Mouse (Mus musculus): Measurements from ENCODE around the gene Ifngr2. TPM values are rescaled to one million over a fixed set of nuclear protein-coding genes. Genes with fewer than 3 reads are reported as not detected.
A peak's percentile ranks its signal among the peaks of the same experiment; 100 is the strongest.

Gene Ifngr2
- polyA plus RNA-seq, 1 experiment from 2014 or later = 31.3 TPM

DNA sequence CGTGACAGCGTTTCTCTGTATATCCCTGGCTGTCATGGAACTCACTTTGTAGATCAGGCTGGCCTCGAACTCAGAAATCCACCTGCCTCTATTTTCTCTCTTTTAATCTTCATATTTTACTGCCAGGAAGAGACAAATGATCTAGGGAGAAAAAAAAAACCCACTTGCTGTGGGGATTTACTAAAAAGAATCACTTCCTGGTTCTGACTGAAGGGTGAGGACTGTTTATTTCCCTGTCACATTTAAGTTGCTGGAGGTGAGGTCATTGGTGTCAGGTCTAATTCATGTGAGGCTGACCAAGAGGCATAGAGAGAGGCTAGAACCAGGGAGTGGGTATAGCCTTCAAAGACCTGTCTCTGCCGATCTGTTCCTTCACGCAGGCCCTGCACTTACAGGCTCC lies 2.7 kb downstream of the Ifngr2 start:
- ChIA-PET POLR2A (no interaction called here), CTCF (no interaction called here)

DNA sequence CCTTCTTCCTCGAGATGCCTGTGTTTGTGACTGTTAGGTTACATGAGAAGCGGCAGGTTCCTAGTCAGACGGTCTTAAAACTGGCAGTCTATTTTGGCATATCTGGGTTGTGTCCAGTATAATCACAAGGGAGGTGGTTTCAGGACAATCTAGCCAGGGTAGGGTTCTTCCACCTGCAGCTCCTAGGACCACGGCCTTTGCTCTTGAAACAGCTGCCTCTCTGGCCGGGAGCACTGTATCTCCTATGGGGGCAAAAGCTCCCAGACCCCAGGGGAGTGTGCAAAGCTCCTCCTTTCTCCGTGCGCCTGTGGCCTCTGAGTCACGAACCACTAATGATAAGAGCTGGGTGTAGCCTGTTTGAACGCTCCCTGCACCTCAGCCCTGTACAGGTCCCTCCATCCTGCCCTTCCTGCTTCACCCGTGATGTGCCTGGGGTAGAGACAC lies 4.2 kb downstream of the Ifngr2 start:
- ChIA-PET CTCF (no interaction called here), POLR2A (no interaction called here)
- DNase-seq (ENCODE audit: low read depth, low spot score) = no peak
- no peaks in the 10 kb centered on the region for H3K27me3 ChIP-seq
- in situ Hi-C loops (cut with MboI; ENCODE audit: low pct_unique_long_range_greater_than_20kb) = no loop called here
- no peak for TF ChIP-seq CTCF (IDR thresholded peaks at IDR 0.05)
- no peak for ATAC-seq

More for the DNA sequence above, 2.7 kb downstream of the Ifngr2 start:
- H3K27me3 ChIP-seq = no peaks in the 10 kb centered on the region
- ATAC-seq (no peak), DNase-seq (ENCODE audit: low read depth, low spot score) (no peak)
- in situ Hi-C loops (cut with MboI; ENCODE audit: low pct_unique_long_range_greater_than_20kb) = no loop called here
- TF ChIP-seq CTCF (IDR thresholded peaks at IDR 0.05) = no peak

DNA sequence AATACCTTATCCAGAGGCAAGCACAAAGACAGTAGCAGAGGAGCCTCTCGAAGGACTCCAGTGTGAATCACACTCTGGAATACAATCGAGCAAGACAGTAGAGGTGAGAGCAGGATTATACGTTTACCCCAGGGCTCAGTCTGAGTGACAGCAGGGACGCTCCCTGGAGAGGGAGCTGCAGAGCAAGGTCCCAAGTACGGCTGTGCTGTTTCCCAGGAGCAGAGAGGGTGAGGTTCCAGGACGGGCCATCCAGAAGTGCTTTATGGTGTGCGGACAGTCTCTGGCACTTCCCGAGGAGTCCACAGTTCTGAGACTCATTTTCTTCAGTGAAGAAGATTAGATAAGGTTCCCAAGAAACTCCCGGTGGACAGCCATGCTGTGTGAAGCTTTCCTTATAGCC lies 5.2 kb downstream of the Ifngr2 start:
- DNase-seq (ENCODE audit: low read depth, low spot score) = no peak
- CTCF ChIA-PET = no interaction called here
- no peak for TF ChIP-seq CTCF (IDR thresholded peaks at IDR 0.05)
- no peaks in the 10 kb centered on the region for H3K27me3 ChIP-seq
- POLR2A ChIA-PET = no interaction called here
- in situ Hi-C loops (cut with MboI; ENCODE audit: low pct_unique_long_range_greater_than_20kb) = no loop called here
- ATAC-seq = no peak

DNA sequence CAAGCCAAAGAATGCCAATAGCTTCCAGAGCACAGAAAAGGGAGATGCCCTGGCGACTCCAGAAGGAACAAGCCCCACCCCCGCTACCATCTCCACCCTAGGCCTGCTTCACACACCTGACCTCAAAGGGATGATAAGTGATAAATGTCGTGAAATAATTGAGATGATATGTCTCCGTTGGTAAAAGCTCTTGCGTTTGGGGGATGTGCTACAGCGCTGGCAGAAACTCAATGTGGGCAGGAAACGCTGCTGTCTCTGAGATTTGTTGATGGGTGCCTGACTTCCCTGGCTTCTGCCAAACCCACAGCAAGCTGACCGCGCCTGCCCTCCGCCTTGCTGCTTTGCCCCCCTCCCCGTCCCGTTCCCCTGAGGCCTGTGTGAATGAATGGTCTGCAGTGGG lies 6.8 kb downstream of the Ifngr2 start:
- CTCF ChIA-PET = no interaction called here
- DNase-seq (ENCODE audit: low read depth, low spot score) = no peak
- ATAC-seq = no peak
- POLR2A ChIA-PET = no interaction called here
- H3K27me3 ChIP-seq = no peaks in the 10 kb centered on the region
- no peak for TF ChIP-seq CTCF (IDR thresholded peaks at IDR 0.05)
- in situ Hi-C loops (cut with MboI; ENCODE audit: low pct_unique_long_range_greater_than_20kb) = no loop called here

DNA sequence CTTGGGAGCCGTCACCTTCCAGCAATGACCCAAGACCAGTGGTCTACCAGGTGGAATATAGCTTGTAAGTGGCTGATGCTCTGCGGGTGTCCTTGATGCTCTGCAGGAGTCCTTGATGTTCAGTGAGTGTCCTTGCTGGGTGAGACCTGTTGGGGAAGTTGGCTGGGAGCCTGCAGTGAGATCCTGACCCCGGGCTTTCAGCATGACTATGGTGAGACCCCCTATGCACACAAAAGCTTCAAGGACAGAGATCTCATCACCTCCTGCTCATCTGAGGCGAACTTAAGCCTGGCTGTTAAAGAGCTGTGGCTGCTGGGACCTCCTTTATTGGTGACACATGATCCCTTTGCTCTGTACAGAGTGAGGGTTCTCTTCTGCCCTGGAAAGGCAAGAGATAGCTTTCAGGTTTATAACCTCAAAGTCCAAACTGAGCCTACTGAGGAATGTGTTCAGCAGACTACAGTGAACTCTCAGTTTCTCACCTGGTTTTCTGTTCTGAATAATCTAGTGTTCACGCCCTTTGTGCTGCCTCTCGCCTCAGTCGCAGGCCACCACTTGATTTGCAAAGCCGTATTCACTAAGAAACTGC lies 8.2 kb downstream of the Ifngr2 start:
- CTCF ChIA-PET = interaction anchor here (1.2 to 3.2 kb wide), 2 partner anchors 10 to 26 kb away, joined by 4 to 11 read pairs; no protein-coding TSS in a partner anchor

DNA sequence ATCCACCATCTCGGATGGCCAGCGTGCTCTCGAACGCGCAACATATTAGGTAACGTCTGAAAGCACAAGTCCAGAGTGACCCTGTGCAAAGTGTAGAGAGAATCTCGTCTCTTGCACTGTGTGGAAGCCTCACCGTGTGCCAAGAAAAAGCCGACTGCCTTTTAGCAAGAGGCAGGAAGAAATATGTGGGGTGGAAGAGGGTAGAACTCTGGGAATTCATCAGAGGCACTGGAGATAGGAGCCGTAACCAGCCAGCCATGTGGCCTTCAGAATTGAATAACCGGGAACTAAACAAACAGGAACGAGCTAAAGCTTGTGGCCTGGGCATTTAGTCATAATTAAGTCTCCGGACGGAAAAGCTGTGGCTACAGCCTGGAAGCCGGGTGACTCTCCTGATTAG lies 9.8 kb downstream of the Ifngr2 start:
- in situ Hi-C loops (cut with MboI; ENCODE audit: low pct_unique_long_range_greater_than_20kb) = loop anchor here (5.0 kb wide), 1 partner anchor 44 kb away; no protein-coding TSS in a partner anchor
- ChIA-PET CTCF (interaction anchor here (1.5 to 3.2 kb wide), 2 partner anchors 19 to 25 kb away, joined by 3 to 11 read pairs; no protein-coding TSS in a partner anchor), POLR2A (no interaction called here)
- no peak for TF ChIP-seq CTCF (IDR thresholded peaks at IDR 0.05)
- DNase-seq (ENCODE audit: low read depth, low spot score) (no peak), ATAC-seq (peak; percentile 47)
- H3K27me3 ChIP-seq = no peaks in the 10 kb centered on the region

More for the DNA sequence above, 8.2 kb downstream of the Ifngr2 start:
- DNase-seq (ENCODE audit: low read depth, low spot score) (no peak), ATAC-seq (no peak)
- in situ Hi-C loops (cut with MboI; ENCODE audit: low pct_unique_long_range_greater_than_20kb) = loop anchor here (5.0 kb wide), 1 partner anchor 43 kb away; no protein-coding TSS in a partner anchor
- POLR2A ChIA-PET = interaction anchor here (0.6 kb wide), 1 partner anchor 28 kb away, joined by 3 read pairs; no protein-coding TSS in a partner anchor
- H3K27me3 ChIP-seq = no peaks in the 10 kb centered on the region
- no peak for TF ChIP-seq CTCF (IDR thresholded peaks at IDR 0.05)

DNA sequence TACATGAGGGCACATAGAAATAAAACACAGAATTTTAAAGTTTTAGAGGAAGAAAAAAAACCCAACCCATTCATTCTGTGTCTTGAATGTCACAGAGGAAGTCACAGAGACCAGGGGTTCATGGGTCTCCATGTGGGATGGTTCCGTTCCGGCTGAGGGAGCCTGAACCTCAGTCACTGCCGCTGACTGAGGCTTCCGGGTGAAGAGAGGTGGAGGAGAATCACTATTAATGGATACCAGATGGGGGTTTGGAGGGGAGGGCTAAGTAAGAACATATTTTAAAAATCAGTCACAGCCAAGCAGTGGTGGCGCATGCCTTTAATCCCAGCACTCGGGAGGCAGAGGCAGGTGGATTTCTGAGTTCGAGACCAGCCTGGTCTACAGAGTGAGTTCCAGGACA lies 10.3 kb downstream of the Ifngr2 start:
- DNase-seq (ENCODE audit: low read depth, low spot score) = no peak
- no peak for TF ChIP-seq CTCF (IDR thresholded peaks at IDR 0.05)
- ATAC-seq = no peak
- H3K27me3 ChIP-seq = no peaks in the 10 kb centered on the region
- ChIA-PET CTCF (interaction anchor here (1.5 to 3.2 kb wide), 2 partner anchors 18 to 24 kb away, joined by 3 to 11 read pairs; no protein-coding TSS in a partner anchor), POLR2A (no interaction called here)
- in situ Hi-C loops (cut with MboI; ENCODE audit: low pct_unique_long_range_greater_than_20kb) = loop anchor here (5.0 kb wide), 1 partner anchor 45 kb away; no protein-coding TSS in a partner anchor

DNA sequence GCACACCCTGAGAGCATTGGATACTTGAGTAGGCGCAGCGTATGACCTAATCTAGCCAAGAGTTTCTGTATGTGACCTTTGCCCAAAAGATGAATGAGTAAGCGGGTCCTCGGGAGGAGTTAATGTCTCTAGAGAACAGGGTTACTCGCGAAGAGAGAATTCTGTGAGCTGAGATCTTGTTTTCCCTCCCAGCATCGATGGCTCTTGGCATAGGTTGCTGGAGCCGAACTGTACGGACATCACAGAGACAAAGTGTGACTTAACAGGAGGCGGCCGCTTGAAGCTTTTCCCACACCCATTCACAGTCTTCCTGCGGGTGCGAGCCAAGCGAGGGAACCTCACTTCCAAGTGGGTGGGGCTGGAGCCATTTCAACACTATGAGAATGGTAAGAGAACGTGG lies 10.8 kb downstream of the Ifngr2 start:
- in situ Hi-C loops (cut with MboI; ENCODE audit: low pct_unique_long_range_greater_than_20kb) = loop anchor here (5.0 kb wide), 1 partner anchor 45 kb away; no protein-coding TSS in a partner anchor
- DNase-seq (ENCODE audit: low read depth, low spot score) = no peak
- TF ChIP-seq CTCF (IDR thresholded peaks at IDR 0.05) = no peak
- no peaks in the 10 kb centered on the region for H3K27me3 ChIP-seq
- CTCF ChIA-PET = interaction anchor here (1.5 kb wide), 1 partner anchor 18 kb away, joined by 3 read pairs; no protein-coding TSS in a partner anchor
- ATAC-seq = no peak
- POLR2A ChIA-PET = no interaction called here

DNA sequence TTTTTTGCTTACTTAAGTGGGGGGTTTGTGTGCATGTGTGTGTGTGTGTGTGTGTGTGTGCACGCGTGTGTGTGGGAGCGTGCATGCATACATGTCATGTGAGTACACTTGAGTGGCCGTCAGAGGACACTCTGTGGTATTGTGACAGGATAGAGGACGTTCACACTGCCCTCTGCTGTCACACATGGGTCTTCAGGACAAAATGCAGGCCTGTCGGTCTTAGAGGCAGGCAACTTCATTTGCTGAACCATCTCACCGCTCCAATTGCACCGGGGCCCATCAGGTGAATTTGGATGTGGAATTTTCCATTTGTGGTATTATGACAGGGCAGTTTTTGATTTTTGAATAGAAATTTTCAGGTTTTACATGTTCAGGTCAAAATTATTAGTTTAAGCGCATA lies 14.2 kb downstream of the Ifngr2 start:
- in situ Hi-C loops (cut with MboI; ENCODE audit: low pct_unique_long_range_greater_than_20kb) = no loop called here
- ChIA-PET POLR2A (no interaction called here), CTCF (no interaction called here)
- no peak for ATAC-seq
- no peak for DNase-seq (ENCODE audit: low read depth, low spot score)
- TF ChIP-seq CTCF (IDR thresholded peaks at IDR 0.05) = no peak
- no peaks in the 10 kb centered on the region for H3K27me3 ChIP-seq

DNA sequence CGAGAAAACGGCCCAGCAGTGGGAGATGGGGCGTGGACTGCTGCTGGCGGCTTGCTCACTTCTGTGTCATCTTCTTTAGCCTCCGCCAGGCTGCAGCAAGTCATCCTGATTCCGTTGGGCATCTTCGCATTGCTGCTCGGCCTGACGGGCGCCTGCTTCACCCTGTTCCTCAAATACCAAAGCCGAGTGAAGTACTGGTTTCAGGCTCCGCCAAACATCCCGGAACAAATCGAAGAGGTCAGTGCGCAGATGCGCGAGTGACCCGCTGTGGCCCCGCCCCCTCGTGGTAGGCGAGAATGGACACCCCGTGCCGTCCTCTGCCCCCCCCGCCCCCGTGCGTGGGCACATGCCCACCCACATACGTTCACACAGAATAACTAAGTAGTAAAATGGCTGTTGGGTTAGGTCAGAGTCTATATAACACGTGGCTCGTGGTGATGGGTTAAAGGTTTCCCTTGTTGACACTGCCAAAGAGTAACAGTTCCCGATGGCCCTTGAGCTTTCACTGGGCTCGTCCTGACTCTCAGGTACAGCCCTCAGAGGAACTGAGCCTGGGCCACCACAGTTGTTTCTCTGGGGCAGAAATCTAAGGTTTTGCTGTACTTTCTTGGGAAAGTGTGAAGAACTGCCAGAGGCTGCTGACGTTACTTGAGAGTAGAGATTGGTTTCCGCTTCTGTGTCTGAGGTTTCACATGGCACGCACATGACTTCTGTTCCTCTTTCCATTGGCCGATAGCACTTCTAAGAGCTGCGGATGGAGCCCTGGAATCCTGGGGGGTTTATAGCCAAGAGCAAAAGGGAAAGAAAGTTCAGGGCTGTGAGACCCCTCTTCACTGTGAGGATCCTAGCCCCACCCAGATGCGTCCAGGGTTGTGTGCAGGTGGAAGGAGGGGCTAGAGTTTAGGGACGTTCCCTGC lies 14.9 kb downstream of the Ifngr2 start:
- ChIA-PET POLR2A (no interaction called here), CTCF (no interaction called here)
- TF ChIP-seq CTCF (IDR thresholded peaks at IDR 0.05) = no peak

More for the DNA sequence above, 14.9 kb downstream of the Ifngr2 start:
- ATAC-seq (no peak), DNase-seq (ENCODE audit: low read depth, low spot score) (no peak)
- no peaks in the 10 kb centered on the region for H3K27me3 ChIP-seq
- in situ Hi-C loops (cut with MboI; ENCODE audit: low pct_unique_long_range_greater_than_20kb) = no loop called here
